In the genomic region with DNA sequence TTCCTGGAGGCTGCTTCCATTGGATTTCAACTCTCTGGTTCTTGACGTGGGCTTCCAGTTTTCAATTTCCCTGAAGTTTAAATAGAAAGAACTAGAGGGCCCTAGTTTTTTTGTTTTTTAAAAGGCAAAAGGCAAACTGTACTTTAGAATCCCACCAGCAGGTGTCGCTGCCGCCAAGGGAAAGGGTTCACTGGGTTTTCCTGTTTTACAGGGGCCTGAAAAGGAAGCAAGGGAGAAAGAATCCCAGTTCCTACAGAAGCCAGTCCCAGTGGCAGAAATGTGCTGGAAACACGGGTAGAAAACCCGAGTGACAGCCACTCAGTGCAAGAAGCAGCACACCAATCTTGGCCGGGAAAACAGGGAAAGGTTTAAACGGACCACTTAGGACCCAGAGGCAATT, we compare ENCODE assay signal across 8 mouse cellular contexts. TPM values are rescaled to one million over a fixed set of nuclear protein-coding genes. Genes with fewer than 3 reads are reported as not detected.
A peak's percentile ranks its signal among the peaks of the same experiment; 100 is the strongest.
DNase-seq lines count a peak whose midpoint lies in the region; ATAC-seq and TF ChIP-seq lines count a peak whose summit lies in the region.

No protein-coding gene starts in this region.

- H3K4me2 ChIP-seq in CH12.LX (ENCODE audit: insufficient read depth, low read depth, poor library complexity, severe bottlenecking): 0 out of 2 replicates have a peak overlapping the region, but pooled peaks have one; percentile 18
- no peak overlapping the region for H3K4me2 ChIP-seq in liver, postnatal 0 days (ENCODE audit: low read depth, low read length)

- ATAC-seq in liver, postnatal 0 days: no peak
- ATAC-seq in activated CD4-positive, CD25-positive, alpha-beta regulatory T cell, adult 4 months: no peak

- DNase-seq in 3134 (ENCODE audit: extremely low read depth, insufficient read length, low spot score) (peak; percentile 28), CH12.LX (ENCODE audit: extremely low read depth) (no peak)
- DNase-seq in c-Kit-positive CD71-positive TER-119-negative erythroid progenitor cells, embryonic 14.5 days (ENCODE audit: low read depth): peak; percentile 50
- DNase-seq in frontal cortex, postnatal 36 days (ENCODE audit: low spot score in 2 of 2): peak; percentile 88 to 90
- peak; percentile 74 for DNase-seq in kidney, adult 2 months
- DNase-seq in liver, postnatal 0 days: peak; percentile 85

- no peak overlapping the region for H3K4me3 ChIP-seq in CH12.LX (replicated peaks in 1 of 3; ENCODE audit: low read depth in 2 of 3, low read length in 2 of 3, poor library complexity in 1 of 3)
- no peak overlapping the region for H3K4me3 ChIP-seq in kidney, adult 2 months (ENCODE audit: insufficient read depth, low read depth, low read length)
- H3K4me3 ChIP-seq in liver, postnatal 0 days (ENCODE audit: low read depth, low read length): no peak overlapping the region
- H3K4me3 ChIP-seq in small intestine, adult 2 months (ENCODE audit: low read depth, low read length): no peak overlapping the region

- in situ Hi-C loops in CH12.LX (cut with MboI; ENCODE audit: low pct_ligation_motif_present, low pct_unique_long_range_greater_than_20kb, low sequenced_read_pairs): no loop called here

- H3K4me1 ChIP-seq in CH12.LX (ENCODE audit: control insufficient read depth in 1 of 2, insufficient read depth in 2 of 2): peaks cover 8 to 26% of the 10 kb centered on the region in 2 experiments; a peak in 3 of 4 replicates
- no peaks in the 10 kb centered on the region for H3K4me1 ChIP-seq in kidney, adult 2 months (ENCODE audit: control insufficient read depth, insufficient read depth, low read length)
- H3K4me1 ChIP-seq in liver, postnatal 0 days (ENCODE audit: insufficient read depth): peaks cover 1% of the 10 kb centered on the region; the same call in 1 of the 2 replicates
- H3K4me1 ChIP-seq in small intestine, adult 2 months (ENCODE audit: control insufficient read depth, insufficient read depth, insufficient read length, low read length): no peaks in the 10 kb centered on the region

- no peaks in the 10 kb centered on the region for H3K36me3 ChIP-seq in CH12.LX (replicated peaks in 1 of 2; ENCODE audit: control insufficient read depth in 1 of 2, insufficient read depth in 1 of 2, low read length in 1 of 2)
- no peaks in the 10 kb centered on the region for H3K36me3 ChIP-seq in kidney, adult 2 months (ENCODE audit: control insufficient read depth, insufficient read depth, low read length)
- no peaks in the 10 kb centered on the region for H3K36me3 ChIP-seq in liver, postnatal 0 days (replicated peaks; ENCODE audit: insufficient read depth, low read length)
- H3K36me3 ChIP-seq in small intestine, adult 2 months (ENCODE audit: control insufficient read depth, insufficient read depth, low read length): no peaks in the 10 kb centered on the region

- no peak for TF ChIP-seq EP300 in CH12.LX (IDR thresholded peaks at IDR 0.05; ENCODE audit: low read length)
- no peak for TF ChIP-seq EP300 in liver, postnatal 0 days (IDR thresholded peaks at IDR 0.05; ENCODE audit: low read depth)

- TF ChIP-seq CTCF in CH12.LX (conservative IDR thresholded peaks at IDR 0.05 in 1 of 2, IDR thresholded peaks at IDR 0.05 in 1 of 2; ENCODE audit: low read depth in 2 of 2, low read length in 2 of 2): peak; percentile 76 to 97
- TF ChIP-seq CTCF in kidney, adult 2 months (conservative IDR thresholded peaks at IDR 0.05; ENCODE audit: insufficient read depth, insufficient read length, low read depth, low read length): peak; percentile 86
- peak; percentile 92 for TF ChIP-seq CTCF in liver, postnatal 0 days (IDR thresholded peaks at IDR 0.05; ENCODE audit: low read depth)
- peak; percentile 84; the same call in 1 of the 2 replicates for TF ChIP-seq CTCF in small intestine, adult 2 months (IDR thresholded peaks at IDR 0.05; ENCODE audit: extremely low read depth, insufficient read length, insufficient replicate concordance, low read depth, low read length)

- no peaks in the 10 kb centered on the region for H3K27me3 ChIP-seq in CH12.LX (replicated peaks)
- no peaks in the 10 kb centered on the region for H3K27me3 ChIP-seq in kidney, adult 2 months (replicated peaks; ENCODE audit: control insufficient read depth, insufficient read depth, low read length)
- H3K27me3 ChIP-seq in liver, postnatal 0 days (ENCODE audit: insufficient read depth, low read length): no peaks in the 10 kb centered on the region
- no peaks in the 10 kb centered on the region for H3K27me3 ChIP-seq in small intestine, adult 2 months (ENCODE audit: control insufficient read depth, insufficient read depth, low read length)

- no peak overlapping the region for H3K9ac ChIP-seq in CH12.LX (ENCODE audit: insufficient read depth, low read depth)
- no peak overlapping the region for H3K9ac ChIP-seq in liver, postnatal 0 days (replicated peaks)

- no peak overlapping the region for H3K27ac ChIP-seq in CH12.LX (ENCODE audit: insufficient read depth, low read depth)
- H3K27ac ChIP-seq in kidney, adult 2 months (ENCODE audit: insufficient read depth, low read depth, low read length): no peak overlapping the region
- no peak overlapping the region for H3K27ac ChIP-seq in liver, postnatal 0 days (ENCODE audit: low read depth)
- no peak overlapping the region for H3K27ac ChIP-seq in small intestine, adult 2 months (ENCODE audit: insufficient read depth, low read depth, low read length)

- TF ChIP-seq RAD21 in CH12.LX (IDR thresholded peaks at IDR 0.05; ENCODE audit: low read depth, low read length): peak; percentile 98

- dilution Hi-C loops in CH12.LX (cut with MboI; ENCODE audit: extremely low pct_ligation_motif_present, extremely low pct_unique_long_range_greater_than_20kb, low sequenced_read_pairs): no loop called here

- H3K9me3 ChIP-seq in CH12.LX (replicated peaks; ENCODE audit: low read length): no peaks in the 10 kb centered on the region
- no peaks in the 10 kb centered on the region for H3K9me3 ChIP-seq in liver, postnatal 0 days (ENCODE audit: low read length)

- TF ChIP-seq POLR2A in CH12.LX (IDR thresholded peaks at IDR 0.05; ENCODE audit: low read depth, low read length): no peak
- TF ChIP-seq POLR2A in kidney, adult 2 months (IDR thresholded peaks at IDR 0.05; ENCODE audit: low read depth, low read length): no peak
- no peak for TF ChIP-seq POLR2A in small intestine, adult 2 months (IDR thresholded peaks at IDR 0.05; ENCODE audit: low read depth, low read length)

- 6% methylated on average over 7 of the region's 7 CpGs for WGBS in kidney, adult 2 months
- WGBS in liver, postnatal 0 days (ENCODE audit: insufficient replicate concordance): 11% methylated on average over 7 of the region's 7 CpGs
- 8% methylated on average over 7 of the region's 7 CpGs for WGBS in small intestine, adult 2 months

- H3K79me2 ChIP-seq in CH12.LX (replicated peaks; ENCODE audit: control insufficient read depth, extremely low read depth, insufficient read depth, poor library complexity, severe bottlenecking): no peaks in the 10 kb centered on the region

TF ChIP-seq in CH12.LX, 34 proteins besides CTCF, POLR2A, EP300 and RAD21:
- TF ChIP-seq SMC3 (IDR thresholded peaks at IDR 0.05; ENCODE audit: low read depth, low read length) (peak; percentile 95), MXI1 (IDR thresholded peaks at IDR 0.05; ENCODE audit: low read depth, low read length) (no peak), IRF4 (IDR thresholded peaks at IDR 0.05; ENCODE audit: low read depth, low read length) (peak; percentile 30; the same call in 1 of the 2 replicates), MAFK (IDR thresholded peaks at IDR 0.05; ENCODE audit: insufficient replicate concordance, low read length) (no peak), ZC3H11A (IDR thresholded peaks at IDR 0.05; ENCODE audit: low read depth, low read length) (peak; percentile 94), ZNF384 (IDR thresholded peaks at IDR 0.05; ENCODE audit: low read depth, low read length) (peak; percentile 68; the same call in 1 of the 2 replicates)

RNA-seq across cellular contexts. Expression of gene Pafah1b2, which starts 8.8 kb away (rescaled TPM):
- total RNA-seq in CH12.LX (2012; rRNA removed): 94.8 and 117 TPM in 2 replicates
- total RNA-seq in CH12.LX (2014; rRNA removed): 109 and 125 TPM in 2 replicates
- 122 and 130 TPM in 2 replicates for polyA plus RNA-seq in CH12.LX (2012; ENCODE audit: insufficient read length, low read depth)
- 17.6 and 21.1 TPM in 2 replicates for polyA plus RNA-seq in kidney, adult 2 months (2012; rRNA removed)
- 35.8 and 42.6 TPM in 2 replicates for polyA plus RNA-seq in liver, postnatal 0 days (2015; fragmentation: Nextera tagmentation; extraction: Ambion mirVana)
- polyA plus RNA-seq in small intestine, adult 2 months (2012; rRNA removed): 2.5 and 12.8 TPM in 2 replicates
- 10 to 100 TPM; 59.9 to 63.9 TPM for polyA plus RNA-seq in activated CD4-positive, CD25-positive, alpha-beta regulatory T cell, adult 4 months (2017; shearing (Covaris generic))

RNA-seq across cellular contexts. Expression of gene Sik3, which starts 8.9 kb away (rescaled TPM):
- total RNA-seq in CH12.LX (2012; rRNA removed): 17.4 and 21.4 TPM in 2 replicates
- total RNA-seq in CH12.LX (2014; rRNA removed): 13.6 and 14.9 TPM in 2 replicates
- 28.0 and 29.8 TPM in 2 replicates for polyA plus RNA-seq in CH12.LX (2012; ENCODE audit: insufficient read length, low read depth)
- polyA plus RNA-seq in kidney, adult 2 months (2012; rRNA removed): 29.2 and 32.2 TPM in 2 replicates
- polyA plus RNA-seq in liver, postnatal 0 days (2015; fragmentation: Nextera tagmentation; extraction: Ambion mirVana): 5.0 TPM in 2 replicates
- polyA plus RNA-seq in small intestine, adult 2 months (2012; rRNA removed): 9.2 and 14.5 TPM in 2 replicates
- polyA plus RNA-seq in activated CD4-positive, CD25-positive, alpha-beta regulatory T cell, adult 4 months (2017; shearing (Covaris generic)): 10 to 100 TPM in 1 of 2 experiments, 1 to 10 TPM in 1; 7.9 to 10.4 TPM

RNA-seq across cellular contexts. Expression of gene Sidt2, which starts 48.7 kb away (rescaled TPM):
- total RNA-seq in CH12.LX (2012; rRNA removed) (41.0 and 47.8 TPM in 2 replicates), CH12.LX (2014; rRNA removed) (36.4 and 38.9 TPM in 2 replicates)
- 110 and 143 TPM in 2 replicates for polyA plus RNA-seq in CH12.LX (2012; ENCODE audit: insufficient read length, low read depth)
- 345 and 570 TPM in 2 replicates for polyA plus RNA-seq in kidney, adult 2 months (2012; rRNA removed)
- polyA plus RNA-seq in liver, postnatal 0 days (2015; fragmentation: Nextera tagmentation; extraction: Ambion mirVana): 23.5 and 23.6 TPM in 2 replicates
- polyA plus RNA-seq in small intestine, adult 2 months (2012; rRNA removed): 337 and 348 TPM in 2 replicates
- polyA plus RNA-seq in activated CD4-positive, CD25-positive, alpha-beta regulatory T cell, adult 4 months (2017; shearing (Covaris generic)): 10 to 100 TPM; 36.5 to 43.0 TPM
